Mouse (Mus musculus): ENCODE measurements at regions not wholly inside any gene's neighbourhood (a gene's known extent, or its start where the extent isn't known, plus 50 kb on each side); places are given as distances from the start of the nearest gene placed in this dataset.

GRCm38 (mm10) chr12:48713646-48714045, 668.8 kb upstream of the Foxg1 start:
- ATAC-seq = no peak

GRCm38 (mm10) chr12:48729851-48730250, 652.6 kb upstream of the Foxg1 start:
- no peak for ATAC-seq

GRCm38 (mm10) chr12:48758805-48759396, 623.6 kb upstream of the Foxg1 start:
- ATAC-seq = no peak
